Mouse (Mus musculus) embryonic facial prominence, embryonic 15.5 days (tissue): ENCODE results near the gene Vkorc1l1. TPM values are rescaled to one million over a fixed set of nuclear protein-coding genes. Genes with fewer than 3 reads are reported as not detected.
A peak's percentile ranks its signal among the peaks of the same experiment; 100 is the strongest.
"Not testable (repeated sequence)": the region's sequence is repeated elsewhere in the genome, so short reads cannot be mapped to it uniquely, and the experiment has no call there.

ENCODE experiments used
- ATAC-seq: fragments of 200-750 bp; cut with Nextera tagmentation; 2 replicates; pipeline ENCODE4 v1.8.0; 2017; ENCODE audit warnings: low read depth, moderate TSS enrichment; ENCODE audit not compliant: insufficient number of reproducible peaks, low FRiP score, low TSS enrichment
- H3K27ac ChIP-seq: fragments of 300-500 bp; sonication (generic); replicated peaks from 2 replicates; pipeline ENCODE4 v1.5.1; 2015; ENCODE audit warnings: mild to moderate bottlenecking, inconsistent platforms
- H3K27me3 ChIP-seq: fragments of 300-500 bp; sonication (generic); 2 replicates; pipeline ENCODE4 v1.6.1; 2015; ENCODE audit warnings: inconsistent platforms
- H3K36me3 ChIP-seq: fragments of 300-500 bp; sonication (generic); 2 replicates; pipeline ENCODE4 v1.6.1; 2015; ENCODE audit warnings: mild to moderate bottlenecking, inconsistent platforms
- H3K4me1 ChIP-seq: fragments of 300-500 bp; sonication (generic); 2 replicates; pipeline ENCODE4 v1.6.1; 2015; ENCODE audit warnings: inconsistent platforms
- H3K4me2 ChIP-seq: fragments of 300-500 bp; sonication (generic); replicated peaks from 2 replicates; pipeline ENCODE4 v1.6.1; 2015; ENCODE audit warnings: mild to moderate bottlenecking, inconsistent platforms
- H3K4me3 ChIP-seq: fragments of 300-500 bp; sonication (generic); replicated peaks from 2 replicates; pipeline ENCODE4 v1.5.1; 2015; ENCODE audit warnings: mild to moderate bottlenecking, inconsistent platforms
- H3K9ac ChIP-seq: fragments of 300-500 bp; sonication (generic); 2 replicates; pipeline ENCODE4 v1.6.1; 2015; ENCODE audit warnings: inconsistent platforms
- H3K9me3 ChIP-seq: fragments of 300-500 bp; sonication (generic); replicated peaks from 2 replicates; pipeline ENCODE4 v1.6.1; 2016; ENCODE audit warnings: inconsistent platforms
- WGBS: fragments of 180-500 bp; shearing (Covaris S2); methylation state at CpG from one replicate; pipeline ENCODE4 v1.1.7; 2015; 5-methylcytosine and 5-hydroxymethylcytosine counted together
- polyA plus RNA-seq: library from polyadenylated mRNA; unstranded; fragments of >200 nt; fragmentation: Nextera tagmentation; extraction: Ambion mirVana; gene quantifications from 2 replicates; pipeline ENCODE4 v1.2.1, GENCODE M21; 2015

The Vkorc1l1 gene
- polyA plus RNA-seq, 1 experiment from 2014 or later: 24.9 TPM

DNA sequence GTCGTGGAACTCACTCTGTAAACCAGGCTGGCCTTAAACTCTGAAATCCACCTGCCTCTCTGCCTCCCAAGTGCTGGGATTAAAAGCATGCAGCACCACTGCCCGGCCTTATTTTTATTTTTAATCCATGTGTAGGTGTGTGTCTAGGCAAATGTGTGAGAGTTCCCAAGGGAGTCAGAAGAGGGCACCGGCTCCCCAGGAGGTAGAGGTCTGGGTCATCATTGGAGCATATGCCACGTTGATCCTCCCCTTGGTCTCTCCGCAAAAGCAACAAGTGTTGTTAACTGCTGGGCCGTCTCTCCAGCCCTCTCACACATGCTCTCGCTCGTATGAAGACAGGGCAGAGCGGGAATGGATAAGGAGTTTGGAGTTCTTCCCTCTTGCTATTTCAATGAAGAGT lies 23.0 kb upstream of the Vkorc1l1 start:
- WGBS: 72% methylated on average over 9 of the region's 9 CpGs
- H3K4me3 ChIP-seq: no peak overlapping the region

DNA sequence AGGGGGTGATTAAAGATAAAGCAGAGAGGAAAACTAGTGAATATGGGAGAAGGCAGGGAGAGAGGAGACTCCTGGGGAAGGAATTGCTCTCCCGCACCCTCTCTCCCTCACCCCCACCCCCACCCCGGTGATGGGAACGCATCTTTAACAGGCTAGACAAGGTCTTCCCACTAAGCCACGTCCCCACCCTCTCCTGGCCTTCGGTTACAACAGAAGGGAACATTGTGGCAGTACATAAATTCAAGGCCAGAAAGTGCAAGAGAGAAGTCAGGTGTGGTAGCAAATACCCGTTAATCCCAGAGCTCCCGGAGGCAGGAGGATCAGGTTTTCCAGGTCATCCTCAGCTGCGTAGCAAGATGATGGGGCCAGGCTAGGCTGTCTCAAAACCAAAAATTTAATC lies 22.4 kb upstream of the Vkorc1l1 start:
- H3K4me3 ChIP-seq: no peak overlapping the region
- H3K27ac ChIP-seq: no peak overlapping the region
- H3K27me3 ChIP-seq: no peaks in the 10 kb centered on the region
- ATAC-seq: no peak
- no peak overlapping the region for H3K9ac ChIP-seq
- no peaks in the 10 kb centered on the region for H3K36me3 ChIP-seq
- H3K9me3 ChIP-seq: no peaks in the 10 kb centered on the region
- no peaks in the 10 kb centered on the region for H3K4me1 ChIP-seq
- no peak overlapping the region for H3K4me2 ChIP-seq
- 56% methylated on average over 8 of the region's 8 CpGs for WGBS

More for the DNA sequence above, 23.0 kb upstream of the Vkorc1l1 start:
- Histone ChIP-seq H3K9me3 (no peaks in the 10 kb centered on the region), H3K4me2 (no peak overlapping the region), H3K9ac (no peak overlapping the region), H3K27ac (no peak overlapping the region), H3K27me3 (no peaks in the 10 kb centered on the region), H3K4me1 (no peaks in the 10 kb centered on the region), H3K36me3 (no peaks in the 10 kb centered on the region)
- ATAC-seq: no peak

DNA sequence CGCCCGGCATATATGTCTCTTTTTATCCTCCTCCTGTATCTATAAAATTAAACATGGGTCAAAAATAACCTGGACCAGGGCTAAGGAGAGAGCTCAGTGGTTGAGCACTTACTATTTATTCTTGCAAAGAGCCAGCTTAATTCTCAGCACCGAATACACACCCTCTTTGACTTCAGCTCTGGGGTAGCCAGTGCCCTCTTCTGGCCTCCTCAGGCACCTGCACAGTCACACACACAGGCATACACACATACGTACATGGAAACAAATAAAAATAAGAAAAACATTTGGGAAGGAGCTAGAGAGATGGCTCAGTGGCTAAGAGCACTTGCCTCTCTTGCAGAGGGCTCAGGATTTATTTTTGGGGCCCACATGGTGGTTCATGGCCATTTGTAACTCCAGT lies 19.8 kb upstream of the Vkorc1l1 start:
- no peak overlapping the region for H3K4me3 ChIP-seq
- no peak overlapping the region for H3K4me2 ChIP-seq
- WGBS: 94% methylated on average over 4 of the region's 4 CpGs
- no peak for ATAC-seq
- no peaks in the 10 kb centered on the region for H3K36me3 ChIP-seq
- no peaks in the 10 kb centered on the region for H3K4me1 ChIP-seq
- no peak overlapping the region for H3K9ac ChIP-seq
- no peaks in the 10 kb centered on the region for H3K9me3 ChIP-seq
- no peak overlapping the region for H3K27ac ChIP-seq
- H3K27me3 ChIP-seq: no peaks in the 10 kb centered on the region

DNA sequence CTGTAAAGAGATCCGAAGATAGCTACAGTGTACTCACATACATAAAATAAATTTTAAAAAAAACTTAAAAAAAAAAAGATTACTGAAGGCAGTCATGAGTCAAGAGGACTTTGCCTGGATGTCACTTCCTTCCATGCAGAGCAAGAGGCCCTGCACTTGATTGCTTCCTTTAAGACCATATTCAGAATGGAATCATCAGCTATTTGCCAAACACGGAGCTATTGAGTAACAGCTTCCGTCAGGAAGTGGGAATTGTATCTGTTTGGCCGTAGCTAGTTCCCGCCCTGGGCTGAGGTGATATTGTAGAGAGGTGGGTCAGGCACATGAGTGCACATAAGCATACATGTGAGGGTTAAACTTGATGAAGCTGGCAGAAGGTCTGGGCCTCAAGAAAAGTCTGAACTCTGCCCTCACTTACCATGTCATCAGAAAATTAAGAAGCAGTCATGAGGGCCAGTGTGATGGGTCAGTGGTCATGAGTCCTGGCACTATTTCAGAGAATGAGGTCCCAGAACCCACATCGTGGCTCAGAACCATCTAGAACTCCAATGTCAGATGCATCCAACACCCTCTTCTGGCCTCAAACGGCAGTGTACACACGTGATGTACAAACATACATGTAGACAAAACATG lies 16.8 kb upstream of the Vkorc1l1 start:
- no peak overlapping the region for H3K27ac ChIP-seq
- H3K9me3 ChIP-seq: no peaks in the 10 kb centered on the region
- no peak overlapping the region for H3K4me3 ChIP-seq
- no peaks in the 10 kb centered on the region for H3K4me1 ChIP-seq
- ATAC-seq: no peak
- no peaks in the 10 kb centered on the region for H3K36me3 ChIP-seq
- no peak overlapping the region for H3K9ac ChIP-seq
- 86% methylated on average over 8 of the region's 8 CpGs for WGBS
- no peaks in the 10 kb centered on the region for H3K27me3 ChIP-seq
- no peak overlapping the region for H3K4me2 ChIP-seq

DNA sequence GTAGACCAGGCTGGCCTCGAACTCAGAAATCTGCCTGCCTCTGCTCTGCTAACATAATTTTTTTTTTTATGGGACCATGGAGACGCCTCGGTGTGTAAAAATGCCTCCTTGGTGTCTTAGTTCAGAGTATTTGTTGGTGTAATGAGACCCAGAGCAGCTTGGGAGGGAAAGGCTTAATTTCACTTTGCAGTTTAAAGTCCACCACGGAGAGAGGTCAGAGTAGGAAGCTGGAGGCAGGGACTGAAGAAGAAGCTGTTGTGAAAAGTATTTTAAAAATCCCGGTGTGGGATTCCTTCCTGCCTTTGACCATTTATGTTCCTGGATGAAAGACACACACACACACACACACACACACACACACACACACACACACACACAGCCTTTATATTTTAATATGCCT lies 15.8 kb upstream of the Vkorc1l1 start:
- Histone ChIP-seq H3K4me3 (no peak overlapping the region), H3K9ac (no peak overlapping the region), H3K27ac (no peak overlapping the region), H3K4me1 (no peaks in the 10 kb centered on the region), H3K27me3 (no peaks in the 10 kb centered on the region), H3K9me3 (no peaks in the 10 kb centered on the region), H3K4me2 (no peak overlapping the region), H3K36me3 (no peaks in the 10 kb centered on the region)
- 74% methylated on average over 5 of the region's 5 CpGs for WGBS
- no peak for ATAC-seq

DNA sequence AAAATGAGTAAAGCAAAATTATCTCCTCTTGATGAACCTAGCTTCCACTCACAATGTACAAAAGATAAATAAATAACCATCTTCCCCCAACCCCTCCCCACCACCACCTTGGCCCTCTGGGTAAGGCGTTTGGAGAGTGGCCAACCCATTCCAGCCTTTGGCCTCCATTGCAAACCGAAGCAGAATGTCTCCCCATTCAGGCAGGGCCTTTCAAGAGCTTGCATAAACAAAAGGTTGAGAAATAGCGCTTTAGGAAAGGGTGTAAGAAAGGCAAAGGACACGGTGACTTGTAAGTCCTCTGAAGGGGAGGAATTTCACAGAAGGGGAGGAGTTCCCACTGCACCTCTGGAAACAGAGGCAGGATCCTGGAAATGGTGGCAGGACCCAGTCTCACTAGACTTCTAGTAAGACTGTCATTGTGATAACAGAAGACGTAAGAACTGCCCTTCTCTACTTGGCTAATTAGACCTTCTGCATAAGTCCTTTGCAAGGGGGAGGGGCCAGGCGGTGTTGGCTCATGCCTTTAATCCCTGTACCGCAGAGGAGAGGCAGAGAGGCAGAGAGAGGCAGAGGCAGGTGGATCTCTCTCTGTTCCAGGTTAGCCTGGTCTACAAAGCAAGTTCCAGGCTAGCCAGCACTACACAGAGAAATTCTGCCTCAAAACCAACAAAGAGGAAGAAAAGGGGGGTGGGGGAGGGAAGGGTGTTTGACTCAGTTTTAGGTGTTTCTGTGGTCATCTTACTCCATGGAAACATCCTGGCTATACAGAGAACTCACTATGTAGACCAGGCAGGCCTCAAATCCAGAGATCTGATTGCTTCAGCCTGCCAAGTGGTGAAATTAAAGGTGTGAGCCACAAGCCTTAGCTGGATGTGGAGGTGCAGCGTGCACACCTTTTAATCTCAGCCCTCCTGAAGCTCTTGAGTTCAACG lies 11.6 kb upstream of the Vkorc1l1 start:
- Histone ChIP-seq H3K9ac (no peak overlapping the region), H3K4me3 (no peak overlapping the region), H3K4me2 (no peak overlapping the region), H3K9me3 (no peaks in the 10 kb centered on the region), H3K27ac (no peak overlapping the region), H3K4me1 (no peaks in the 10 kb centered on the region), H3K36me3 (no peaks in the 10 kb centered on the region), H3K27me3 (no peaks in the 10 kb centered on the region)
- 48% methylated on average over 9 of the region's 9 CpGs for WGBS
- no peak for ATAC-seq

DNA sequence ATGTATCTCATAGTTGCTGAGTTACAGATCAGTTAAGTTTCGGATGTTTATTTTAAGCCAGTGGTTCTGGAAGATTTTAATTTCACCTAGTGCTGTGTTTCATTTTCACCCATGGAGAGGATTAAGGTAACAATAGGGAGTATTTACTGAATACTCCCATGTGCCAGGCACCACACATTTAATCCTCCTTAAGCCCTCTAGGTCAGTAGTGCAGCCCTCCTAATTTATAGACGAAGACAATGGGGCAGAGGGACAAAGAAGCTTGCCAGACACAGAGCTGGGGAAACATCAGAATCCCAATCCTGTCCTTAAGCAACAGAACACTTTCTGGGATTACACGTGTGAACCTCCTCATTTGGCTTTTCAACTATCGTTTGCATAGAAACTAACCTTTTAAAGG lies 4.8 kb upstream of the Vkorc1l1 start:
- no peak for ATAC-seq
- Histone ChIP-seq H3K4me2 (no peak overlapping the region), H3K4me1 (no peaks in the 10 kb centered on the region), H3K27ac (no peak overlapping the region), H3K36me3 (no peaks in the 10 kb centered on the region), H3K4me3 (no peak overlapping the region), H3K9ac (no peak overlapping the region), H3K27me3 (no peaks in the 10 kb centered on the region), H3K9me3 (no peaks in the 10 kb centered on the region)
- WGBS: 39% methylated on average over 4 of the region's 4 CpGs

DNA sequence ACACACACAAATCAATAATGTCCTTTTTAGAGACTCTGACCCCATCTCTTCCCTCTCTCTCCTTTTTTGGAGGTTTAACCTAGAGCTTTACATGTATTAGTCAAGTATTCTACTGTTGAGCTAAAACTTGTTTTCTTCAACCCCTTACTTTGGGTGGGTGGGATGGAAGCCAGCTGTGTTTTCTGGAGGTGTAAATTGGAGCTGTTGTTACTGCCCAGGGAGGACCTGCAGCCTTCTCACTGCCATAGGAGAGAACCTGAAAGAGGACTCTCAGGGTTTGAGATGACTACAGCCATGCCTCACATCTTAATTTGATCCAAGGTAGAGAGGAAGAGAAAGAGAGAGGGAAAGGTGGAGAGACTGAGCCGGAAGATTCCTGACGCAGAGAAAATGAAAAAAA lies 1.5 kb upstream of the Vkorc1l1 start:
- Histone ChIP-seq H3K9ac (no peak overlapping the region), H3K27me3 (no peaks in the 10 kb centered on the region), H3K36me3 (peaks cover 5% of the 10 kb centered on the region; the same call in 1 of the 2 replicates), H3K4me2 (no peak overlapping the region), H3K9me3 (no peaks in the 10 kb centered on the region), H3K27ac (no peak overlapping the region), H3K4me3 (no peak overlapping the region), H3K4me1 (0 out of 2 replicates have a peak, but pooled peaks cover 4% of the 10 kb centered on the region)
- 66% methylated on average over 2 of the region's 2 CpGs for WGBS
- ATAC-seq: no peak

DNA sequence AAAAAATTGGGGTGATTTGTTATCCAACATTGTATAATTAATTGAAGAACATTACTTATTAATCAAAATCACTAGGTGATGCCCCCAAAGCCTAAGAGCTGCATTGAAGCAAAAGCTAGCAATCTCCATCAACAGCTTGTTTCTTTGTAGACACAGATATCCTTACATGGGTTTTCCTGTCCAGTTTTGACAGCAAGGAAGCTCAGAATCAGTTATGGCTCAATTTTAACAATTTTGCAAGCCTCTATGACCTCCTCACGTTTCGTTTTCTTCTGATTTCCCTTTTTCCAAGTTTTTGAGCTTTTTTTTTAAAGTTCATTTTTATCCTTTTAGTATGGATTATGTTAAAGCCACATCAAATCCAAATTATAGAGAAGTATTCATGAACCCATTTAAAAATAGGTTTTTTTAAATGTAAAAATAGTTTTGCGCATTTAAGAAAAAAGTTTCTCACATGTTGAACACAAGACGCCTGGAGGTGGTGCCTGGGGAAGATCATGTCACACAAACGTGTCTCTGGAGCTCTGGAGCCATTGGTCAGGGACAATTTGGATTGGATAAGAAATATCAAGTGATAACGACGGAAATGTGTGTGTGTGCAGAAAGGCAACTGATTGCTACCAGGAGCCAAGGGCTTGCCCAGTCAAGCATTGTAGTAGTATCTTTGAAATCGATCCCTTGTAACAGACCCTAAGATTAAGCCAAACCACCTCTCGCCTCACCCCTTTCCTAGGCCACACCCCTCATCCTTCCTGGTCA lies 855 bp upstream of the Vkorc1l1 start:
- Histone ChIP-seq H3K36me3 (peaks cover 6% of the 10 kb centered on the region; the same call in 1 of the 2 replicates), H3K4me3 (peak overlapping the region; percentile 93), H3K4me1 (0 out of 2 replicates have a peak, but pooled peaks cover 4% of the 10 kb centered on the region), H3K27me3 (no peaks in the 10 kb centered on the region), H3K9me3 (no peaks in the 10 kb centered on the region), H3K4me2 (peak overlapping the region; percentile 52), H3K9ac (no peak overlapping the region), H3K27ac (peak overlapping the region; percentile 49)
- 5% methylated on average over 9 of the region's 9 CpGs for WGBS
- no peak for ATAC-seq

DNA sequence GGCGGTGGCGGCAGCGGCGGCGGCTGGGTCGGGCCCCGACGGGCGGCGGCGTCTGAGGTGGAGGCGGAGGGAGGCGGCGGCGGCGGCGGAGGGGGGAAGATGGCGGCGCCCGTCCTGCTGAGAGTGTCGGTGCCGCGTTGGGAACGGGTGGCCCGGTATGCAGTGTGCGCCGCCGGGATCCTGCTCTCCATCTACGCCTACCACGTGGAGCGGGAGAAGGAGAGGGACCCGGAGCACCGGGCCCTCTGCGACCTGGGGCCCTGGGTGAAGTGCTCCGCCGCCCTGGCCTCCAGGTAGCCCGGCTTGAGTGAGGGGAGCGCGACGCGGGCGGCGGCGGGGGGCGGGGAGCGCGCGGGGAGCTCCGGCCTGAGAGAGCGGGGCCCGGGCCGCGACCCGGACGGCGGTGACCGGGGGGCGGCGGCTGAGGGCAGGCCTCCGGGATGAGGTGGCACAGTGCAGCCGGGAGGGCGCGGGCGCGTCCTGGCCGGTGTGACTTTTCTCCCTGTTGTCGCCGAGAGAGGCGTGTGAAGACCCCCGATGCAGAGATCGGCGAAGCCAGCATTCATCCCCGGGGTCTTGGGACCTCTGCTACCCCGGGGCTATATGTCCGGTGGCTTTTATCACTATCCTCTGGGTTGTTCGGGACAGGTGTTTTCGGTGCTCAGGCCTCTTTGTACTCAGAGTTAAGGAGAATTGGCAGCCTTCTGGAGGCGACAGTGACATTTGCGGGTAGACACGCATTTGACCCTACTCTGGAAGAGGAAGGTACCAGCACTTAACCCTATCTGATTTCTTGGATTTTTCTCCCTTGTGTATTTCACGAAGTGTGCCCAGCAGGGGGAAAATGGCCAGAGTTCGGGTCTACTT lies 536 bp downstream of the Vkorc1l1 start:
- WGBS: under 1% methylated on average over 40 of the region's 82 CpGs
- peak overlapping the region; percentile 72 for H3K4me2 ChIP-seq

More for the DNA sequence above, 536 bp downstream of the Vkorc1l1 start:
- Histone ChIP-seq H3K9ac (peak overlapping the region; percentile 85), H3K4me3 (peak overlapping the region; percentile 93), H3K27ac (peak overlapping the region; percentile 69; the same call in 1 of the 2 replicates)
- H3K27me3 ChIP-seq, H3K36me3 ChIP-seq, H3K9me3 ChIP-seq, H3K4me1 ChIP-seq: not testable (repeated sequence)
- peak; percentile 22; the same call in 1 of the 2 replicates for ATAC-seq
